32 mouse cellular contexts compared by ENCODE assay signal in genomic region chr6:147127239-147127638, GRCm38 (mm10). TPM values are rescaled to one million over a fixed set of nuclear protein-coding genes. Genes with fewer than 3 reads are reported as not detected.
DNase-seq lines count a peak whose midpoint lies in the region; ATAC-seq and TF ChIP-seq lines count a peak whose summit lies in the region.
"Had no signal": no experiment of that assay in that cellular context is flagged by ENCODE, and none has a peak within 500 bp of the region (broad histone marks: within the 10 kb centered on the region; RNA-seq: fewer than 3 reads in every experiment).

No protein-coding gene starts in this region.

- no peak for ATAC-seq in forebrain, embryonic 14.5 days
- no peak for ATAC-seq in forebrain, embryonic 11.5 days (replicated peaks; ENCODE audit: low FRiP score)
- peak; percentile 59 for ATAC-seq in forebrain, postnatal 0 days
- no peak for ATAC-seq in forebrain, embryonic 12.5 days (ENCODE audit: low FRiP score)
- 0 out of 2 replicates have a peak, but pooled peaks have one; percentile 36 for ATAC-seq in limb, embryonic 13.5 days (ENCODE audit: low FRiP score, low read depth)
- 0 out of 2 replicates have a peak, but pooled peaks have one; percentile 44 for ATAC-seq in limb, embryonic 14.5 days (ENCODE audit: low FRiP score, low read depth)
- ATAC-seq: hindbrain, embryonic 16.5 days; intestine, embryonic 15.5 days; Patski had no signal

- DNase-seq in forebrain, embryonic 14.5 days (ENCODE audit: low spot score): peak; percentile 7
- DNase-seq in forebrain, embryonic 11.5 days (ENCODE audit: low spot score): no peak
- peak; percentile 5 for DNase-seq in forebrain, postnatal 0 days
- DNase-seq in limb, embryonic 10.5 days (ENCODE audit: low spot score): no peak
- DNase-seq in limb, embryonic 14.5 days (ENCODE audit: low spot score): peak; percentile 6
- DNase-seq in cerebellum, adult 11-12 months: no peak
- DNase-seq: adrenal gland, postnatal 10 days; adrenal gland, postnatal 36 days; B cell, adult 2 months; cerebellum, adult 18-20 months; cerebellum, adult 9-10 months; cerebellum, postnatal 14 days; gastrocnemius, postnatal 10 days; gastrocnemius, postnatal 36 days; heart, postnatal 10 days; heart, postnatal 36 days; kidney, adult 11 months had no signal

- 82% methylated on average over 10 of the region's 10 CpGs for WGBS in forebrain, embryonic 14.5 days
- 97% methylated on average over 10 of the region's 10 CpGs for WGBS in forebrain, embryonic 11.5 days
- 68% methylated on average over 10 of the region's 10 CpGs for WGBS in forebrain, postnatal 0 days
- 92% methylated on average over 10 of the region's 10 CpGs for WGBS in forebrain, embryonic 12.5 days
- WGBS in limb, embryonic 13.5 days: 63% methylated on average over 10 of the region's 10 CpGs
- WGBS in limb, embryonic 10.5 days: 91% methylated on average over 10 of the region's 10 CpGs
- 56% methylated on average over 10 of the region's 10 CpGs for WGBS in limb, embryonic 14.5 days

- no peak overlapping the region for H3K4me3 ChIP-seq in forebrain, embryonic 14.5 days (ENCODE audit: low read depth, low read length)
- no peak overlapping the region for H3K4me3 ChIP-seq in forebrain, embryonic 11.5 days (ENCODE audit: low read depth, low read length)
- H3K4me3 ChIP-seq in forebrain, postnatal 0 days (ENCODE audit: low read depth, low read length): no peak overlapping the region
- H3K4me3 ChIP-seq in forebrain, embryonic 12.5 days (replicated peaks): no peak overlapping the region
- H3K4me3 ChIP-seq in limb, embryonic 13.5 days: no peak overlapping the region
- no peak overlapping the region for H3K4me3 ChIP-seq in limb, embryonic 10.5 days
- no peak overlapping the region for H3K4me3 ChIP-seq in limb, embryonic 14.5 days (replicated peaks; ENCODE audit: low read length)
- H3K4me3 ChIP-seq: embryonic facial prominence, embryonic 12.5 days; embryonic facial prominence, embryonic 15.5 days; heart, embryonic 12.5 days; heart, embryonic 15.5 days; hindbrain, embryonic 10.5 days; hindbrain, embryonic 13.5 days; intestine, embryonic 15.5 days had no signal

- H3K9me3 ChIP-seq in forebrain, embryonic 14.5 days (replicated peaks; ENCODE audit: control insufficient read depth, low read length): no peaks in the 10 kb centered on the region
- H3K9me3 ChIP-seq in forebrain, embryonic 11.5 days (ENCODE audit: control insufficient read depth, low read length): no peaks in the 10 kb centered on the region
- no peaks in the 10 kb centered on the region for H3K9me3 ChIP-seq in forebrain, postnatal 0 days (ENCODE audit: low read length)
- H3K9me3 ChIP-seq in forebrain, embryonic 12.5 days: no peaks in the 10 kb centered on the region
- peaks cover 5% of the 10 kb centered on the region for H3K9me3 ChIP-seq in limb, embryonic 13.5 days
- H3K9me3 ChIP-seq in limb, embryonic 10.5 days (replicated peaks): no peaks in the 10 kb centered on the region
- no peaks in the 10 kb centered on the region for H3K9me3 ChIP-seq in limb, embryonic 14.5 days (ENCODE audit: control insufficient read depth, low read length)
- H3K9me3 ChIP-seq: embryonic facial prominence, embryonic 12.5 days; embryonic facial prominence, embryonic 15.5 days; G1E; heart, embryonic 12.5 days; heart, embryonic 15.5 days; hindbrain, embryonic 13.5 days; intestine, embryonic 15.5 days had no signal

- no peak overlapping the region for H3K4me2 ChIP-seq in forebrain, embryonic 14.5 days (ENCODE audit: low read length)
- no peak overlapping the region for H3K4me2 ChIP-seq in forebrain, embryonic 11.5 days (ENCODE audit: low read depth, low read length, severe bottlenecking)
- no peak overlapping the region for H3K4me2 ChIP-seq in forebrain, postnatal 0 days (ENCODE audit: low read depth)
- no peak overlapping the region for H3K4me2 ChIP-seq in forebrain, embryonic 12.5 days
- no peak overlapping the region for H3K4me2 ChIP-seq in limb, embryonic 13.5 days (replicated peaks)
- H3K4me2 ChIP-seq in limb, embryonic 14.5 days (replicated peaks; ENCODE audit: low read depth, low read length, severe bottlenecking): no peak overlapping the region
- H3K4me2 ChIP-seq: embryonic facial prominence, embryonic 12.5 days; embryonic facial prominence, embryonic 15.5 days; heart, embryonic 12.5 days; heart, embryonic 15.5 days; hindbrain, embryonic 13.5 days; intestine, embryonic 15.5 days had no signal

- no peak overlapping the region for H3K9ac ChIP-seq in forebrain, embryonic 14.5 days (ENCODE audit: low read length)
- no peak overlapping the region for H3K9ac ChIP-seq in forebrain, embryonic 11.5 days (ENCODE audit: low read length)
- H3K9ac ChIP-seq in forebrain, postnatal 0 days: no peak overlapping the region
- H3K9ac ChIP-seq in forebrain, embryonic 12.5 days: no peak overlapping the region
- H3K9ac ChIP-seq in limb, embryonic 13.5 days: no peak overlapping the region
- H3K9ac ChIP-seq in limb, embryonic 14.5 days (ENCODE audit: low read depth, low read length, severe bottlenecking): no peak overlapping the region
- H3K9ac ChIP-seq: embryonic facial prominence, embryonic 12.5 days; embryonic facial prominence, embryonic 15.5 days; heart, embryonic 12.5 days; heart, embryonic 15.5 days; hindbrain, embryonic 13.5 days; intestine, embryonic 15.5 days had no signal

- no peaks in the 10 kb centered on the region for H3K27me3 ChIP-seq in forebrain, embryonic 14.5 days (replicated peaks; ENCODE audit: control insufficient read depth, insufficient read depth, low read length)
- no peaks in the 10 kb centered on the region for H3K27me3 ChIP-seq in forebrain, embryonic 11.5 days (ENCODE audit: control insufficient read depth, insufficient read depth, low read length)
- H3K27me3 ChIP-seq in forebrain, postnatal 0 days (ENCODE audit: insufficient read depth, low read length): no peaks in the 10 kb centered on the region
- H3K27me3 ChIP-seq in forebrain, embryonic 12.5 days: no peaks in the 10 kb centered on the region
- 0 out of 2 replicates have a peak, but pooled peaks cover 3% of the 10 kb centered on the region for H3K27me3 ChIP-seq in limb, embryonic 13.5 days
- H3K27me3 ChIP-seq in limb, embryonic 10.5 days (ENCODE audit: low read depth, poor library complexity, severe bottlenecking): no peaks in the 10 kb centered on the region
- H3K27me3 ChIP-seq in limb, embryonic 14.5 days (ENCODE audit: control insufficient read depth, insufficient read depth, low read length): no peaks in the 10 kb centered on the region
- H3K27me3 ChIP-seq: CH12.LX; embryonic facial prominence, embryonic 12.5 days; embryonic facial prominence, embryonic 15.5 days; heart, embryonic 12.5 days; heart, embryonic 15.5 days; hindbrain, embryonic 13.5 days; intestine, embryonic 15.5 days; Patski had no signal

- TF ChIP-seq CTCF in forebrain, postnatal 0 days (IDR thresholded peaks at IDR 0.05; ENCODE audit: low read depth): no peak

- H3K27ac ChIP-seq in forebrain, embryonic 14.5 days (ENCODE audit: low read depth, low read length): no peak overlapping the region
- H3K27ac ChIP-seq in forebrain, embryonic 11.5 days (ENCODE audit: low read depth, low read length): no peak overlapping the region
- no peak overlapping the region for H3K27ac ChIP-seq in forebrain, postnatal 0 days (ENCODE audit: low read depth, low read length)
- no peak overlapping the region for H3K27ac ChIP-seq in forebrain, embryonic 12.5 days
- H3K27ac ChIP-seq in limb, embryonic 13.5 days: no peak overlapping the region
- H3K27ac ChIP-seq in limb, embryonic 10.5 days: no peak overlapping the region
- H3K27ac ChIP-seq in limb, embryonic 14.5 days (replicated peaks; ENCODE audit: low read depth, low read length): 0 out of 2 replicates have a peak overlapping the region, but pooled peaks have one; percentile 52
- H3K27ac ChIP-seq: embryonic facial prominence, embryonic 12.5 days; embryonic facial prominence, embryonic 15.5 days; heart, embryonic 15.5 days; hindbrain, embryonic 10.5 days; hindbrain, embryonic 13.5 days; intestine, embryonic 15.5 days had no signal

- no peak for TF ChIP-seq POLR2A in limb, embryonic 14.5 days (IDR thresholded peaks at IDR 0.05; ENCODE audit: borderline replicate concordance, extremely low read depth, insufficient read depth, insufficient read length)

- no peaks in the 10 kb centered on the region for H3K36me3 ChIP-seq in forebrain, embryonic 14.5 days (ENCODE audit: control insufficient read depth, insufficient read depth, low read length)
- no peaks in the 10 kb centered on the region for H3K36me3 ChIP-seq in forebrain, embryonic 11.5 days (ENCODE audit: control insufficient read depth, insufficient read depth, low read length)
- no peaks in the 10 kb centered on the region for H3K36me3 ChIP-seq in forebrain, postnatal 0 days (ENCODE audit: insufficient read depth)
- H3K36me3 ChIP-seq in forebrain, embryonic 12.5 days (replicated peaks): no peaks in the 10 kb centered on the region
- H3K36me3 ChIP-seq in limb, embryonic 13.5 days: no peaks in the 10 kb centered on the region
- no peaks in the 10 kb centered on the region for H3K36me3 ChIP-seq in limb, embryonic 10.5 days
- H3K36me3 ChIP-seq in limb, embryonic 14.5 days (ENCODE audit: control insufficient read depth, insufficient read depth, low read length): no peaks in the 10 kb centered on the region
- H3K36me3 ChIP-seq: embryonic facial prominence, embryonic 12.5 days; embryonic facial prominence, embryonic 15.5 days; G1E; heart, embryonic 12.5 days; heart, embryonic 15.5 days; hindbrain, embryonic 10.5 days; hindbrain, embryonic 13.5 days; intestine, embryonic 15.5 days had no signal

- no peaks in the 10 kb centered on the region for H3K4me1 ChIP-seq in forebrain, embryonic 14.5 days (ENCODE audit: control insufficient read depth, insufficient read depth, low read length)
- H3K4me1 ChIP-seq in forebrain, embryonic 11.5 days (replicated peaks; ENCODE audit: control insufficient read depth, insufficient read depth, low read length): no peaks in the 10 kb centered on the region
- no peaks in the 10 kb centered on the region for H3K4me1 ChIP-seq in forebrain, postnatal 0 days (ENCODE audit: insufficient read depth)
- no peaks in the 10 kb centered on the region for H3K4me1 ChIP-seq in forebrain, embryonic 12.5 days
- peaks cover 10% of the 10 kb centered on the region; the same call in 1 of the 2 replicates for H3K4me1 ChIP-seq in limb, embryonic 13.5 days
- no peaks in the 10 kb centered on the region for H3K4me1 ChIP-seq in limb, embryonic 10.5 days
- no peaks in the 10 kb centered on the region for H3K4me1 ChIP-seq in limb, embryonic 14.5 days (ENCODE audit: control insufficient read depth, insufficient read depth, low read length)
- H3K4me1 ChIP-seq: embryonic facial prominence, embryonic 12.5 days; embryonic facial prominence, embryonic 15.5 days; heart, embryonic 12.5 days; heart, embryonic 15.5 days; hindbrain, embryonic 10.5 days; hindbrain, embryonic 13.5 days; intestine, embryonic 15.5 days had no signal

RNA-seq across cellular contexts. Expression of gene Klhl42, which starts 36.1 kb away (rescaled TPM):
- 6.3 and 7.5 TPM in 2 replicates for polyA plus RNA-seq in forebrain, embryonic 14.5 days (2014; fragmentation: Nextera tagmentation; extraction: Ambion mirVana)
- 8.4 and 9.0 TPM in 2 replicates for polyA plus RNA-seq in forebrain, embryonic 11.5 days (2014; fragmentation: Nextera tagmentation; extraction: Ambion mirVana)
- 23.9 and 27.8 TPM in 2 replicates for total RNA-seq in forebrain, postnatal 0 days (2014; rRNA removed)
- 4.7 and 6.0 TPM in 2 replicates for polyA plus RNA-seq in forebrain, postnatal 0 days (2015; fragmentation: Nextera tagmentation; extraction: Ambion mirVana)
- 6.7 and 7.3 TPM in 2 replicates for polyA plus RNA-seq in forebrain, embryonic 12.5 days (2016; fragmentation: Nextera tagmentation; extraction: Ambion mirVana)
- polyA plus RNA-seq in limb, embryonic 13.5 days (2015; fragmentation: Nextera tagmentation; extraction: Ambion mirVana): 7.4 and 8.8 TPM in 2 replicates
- polyA plus RNA-seq in limb, embryonic 10.5 days (2016; fragmentation: Nextera tagmentation; extraction: Ambion mirVana): 6.3 and 6.9 TPM in 2 replicates
- 10.4 and 12.6 TPM in 2 replicates for polyA plus RNA-seq in limb, embryonic 14.5 days (2012; rRNA removed)
- polyA plus RNA-seq in limb, embryonic 14.5 days (2014; fragmentation: Nextera tagmentation; extraction: Ambion mirVana): 16.5 and 16.9 TPM in 2 replicates

RNA-seq across cellular contexts. Expression of gene Mansc4, which starts 40.4 kb away (rescaled TPM):
- polyA plus RNA-seq in forebrain, embryonic 14.5 days (2014; fragmentation: Nextera tagmentation; extraction: Ambion mirVana): 0.56 and 0.91 TPM in 2 replicates
- 0.72 and 1.1 TPM in 2 replicates for polyA plus RNA-seq in forebrain, embryonic 11.5 days (2014; fragmentation: Nextera tagmentation; extraction: Ambion mirVana)
- 1.0 and 1.6 TPM in 2 replicates for total RNA-seq in forebrain, postnatal 0 days (2014; rRNA removed)
- polyA plus RNA-seq in forebrain, postnatal 0 days (2015; fragmentation: Nextera tagmentation; extraction: Ambion mirVana): 0.79 and 1.6 TPM in 2 replicates
- 0.41 and 0.68 TPM in 2 replicates for polyA plus RNA-seq in forebrain, embryonic 12.5 days (2016; fragmentation: Nextera tagmentation; extraction: Ambion mirVana)
- 1.8 and 2.1 TPM in 2 replicates for polyA plus RNA-seq in limb, embryonic 13.5 days (2015; fragmentation: Nextera tagmentation; extraction: Ambion mirVana)
- polyA plus RNA-seq in limb, embryonic 10.5 days (2016; fragmentation: Nextera tagmentation; extraction: Ambion mirVana): 1.0 and 2.2 TPM in 2 replicates
- 0.44 and 0.68 TPM in 2 replicates for polyA plus RNA-seq in limb, embryonic 14.5 days (2012; rRNA removed)
- polyA plus RNA-seq in limb, embryonic 14.5 days (2014; fragmentation: Nextera tagmentation; extraction: Ambion mirVana): 1.0 and 1.4 TPM in 2 replicates
- total RNA-seq: CH12.LX; common myeloid progenitor, adult 5-6 weeks; G1E; gastrocnemius, postnatal 10 days; gastrocnemius, postnatal 36 days; granulocyte monocyte progenitor cell, adult 5-6 weeks; heart, postnatal 10 days; heart, postnatal 36 days had no signal
- polyA plus RNA-seq: G1E had no signal

Comparison
In these comparisons a context has a peak if more than half of its experiments do, and no peak if none do; other contexts are left out.
1. ATAC-seq: peak in forebrain, postnatal 0 days (single experiment), limb, embryonic 13.5 days (single experiment) and limb, embryonic 14.5 days (single experiment); none in forebrain, embryonic 14.5 days (single experiment), forebrain, embryonic 11.5 days (single experiment) and forebrain, embryonic 12.5 days (single experiment).
2. DNase-seq: peak in forebrain, embryonic 14.5 days (single experiment), forebrain, postnatal 0 days (single experiment) and limb, embryonic 14.5 days (single experiment); none in forebrain, embryonic 11.5 days (single experiment), limb, embryonic 10.5 days (single experiment) and cerebellum, adult 11-12 months (single experiment).